Mouse (Mus musculus): ENCODE data around the gene Dock11. TPM values are rescaled to one million over a fixed set of nuclear protein-coding genes. Genes with fewer than 3 reads are reported as not detected.
A peak's percentile ranks its signal among the peaks of the same experiment; 100 is the strongest.

Gene Dock11
- polyA plus RNA-seq, 1 experiment from 2014 or later = 17.6 TPM

- no peak overlapping the region for H3K27ac ChIP-seq (replicated peaks)
- H3K4me2 ChIP-seq (replicated peaks) = no peak overlapping the region
- WGBS = 60% methylated on average over 1 of the region's 1 CpGs
- H3K9ac ChIP-seq (replicated peaks) = no peak overlapping the region
- H3K4me1 ChIP-seq = no peaks in the 10 kb centered on the region
- no peak for ATAC-seq (replicated peaks)
- no peaks in the 10 kb centered on the region for H3K36me3 ChIP-seq
- H3K27me3 ChIP-seq = no peaks in the 10 kb centered on the region
- H3K9me3 ChIP-seq = no peaks in the 10 kb centered on the region
- H3K4me3 ChIP-seq = no peak overlapping the region
Observed at GRCm38 (mm10) chrX:36047451-36047850, 158.8 kb downstream of the Dock11 start.

DNA sequence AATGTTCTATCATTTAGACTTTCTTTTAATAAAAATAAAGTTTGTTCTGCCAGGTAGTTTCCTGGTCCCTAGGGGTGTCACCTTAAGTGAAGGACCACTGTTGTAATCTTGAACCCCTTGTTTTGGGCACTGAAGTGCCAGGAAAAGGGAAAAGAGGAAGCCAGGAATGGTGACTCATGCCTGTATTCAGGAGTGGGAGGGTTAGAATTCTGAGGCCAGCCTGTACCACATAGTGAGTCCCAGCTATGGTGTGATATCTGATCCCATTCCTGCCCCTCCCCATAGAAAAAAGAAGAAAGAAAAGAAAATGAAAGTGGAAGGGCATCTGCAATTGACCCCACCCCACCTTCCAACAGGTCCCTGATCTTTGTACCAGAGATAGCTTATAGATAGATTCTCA lies 161.7 kb downstream of the Dock11 start:
- ATAC-seq (replicated peaks) = no peak
- Histone ChIP-seq H3K27me3 (no peaks in the 10 kb centered on the region), H3K27ac (replicated peaks) (no peak overlapping the region), H3K4me2 (replicated peaks) (no peak overlapping the region), H3K9ac (replicated peaks) (no peak overlapping the region), H3K9me3 (no peaks in the 10 kb centered on the region), H3K4me1 (no peaks in the 10 kb centered on the region), H3K4me3 (no peak overlapping the region), H3K36me3 (peaks cover 4% of the 10 kb centered on the region; the same call in 1 of the 2 replicates)

DNA sequence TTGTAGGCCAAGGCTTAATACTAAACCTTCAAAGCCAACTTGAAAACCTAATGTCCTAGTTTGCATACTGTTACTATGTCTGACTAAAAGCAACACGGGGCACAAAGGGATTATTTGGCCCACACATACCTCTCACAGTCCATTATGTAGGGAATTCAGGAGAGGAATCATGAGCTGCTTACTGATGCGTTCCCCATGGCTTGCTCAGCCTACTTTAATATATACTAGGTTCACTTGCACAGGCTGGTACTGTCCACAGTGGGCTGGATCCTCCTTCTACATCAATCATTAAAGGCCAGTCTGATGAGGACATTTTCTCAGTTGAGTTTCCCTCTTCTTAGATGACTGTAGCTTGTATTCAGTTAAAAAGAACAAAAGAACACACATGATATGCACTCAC lies 185.4 kb downstream of the Dock11 start:
- Histone ChIP-seq H3K4me1 (no peaks in the 10 kb centered on the region), H3K4me2 (replicated peaks) (no peak overlapping the region), H3K9ac (replicated peaks) (no peak overlapping the region), H3K36me3 (no peaks in the 10 kb centered on the region), H3K27ac (replicated peaks) (no peak overlapping the region), H3K27me3 (no peaks in the 10 kb centered on the region), H3K9me3 (no peaks in the 10 kb centered on the region), H3K4me3 (no peak overlapping the region)
- WGBS = 63% methylated on average over 2 of the region's 2 CpGs
- ATAC-seq (replicated peaks) = no peak

GRCm38 (mm10) chrX:36077164-36077563 lies 188.5 kb downstream of the Dock11 start:
- H3K9me3 ChIP-seq = no peaks in the 10 kb centered on the region
- no peak overlapping the region for H3K9ac ChIP-seq (replicated peaks)
- H3K4me3 ChIP-seq = no peak overlapping the region
- WGBS = 71% methylated on average over 4 of the region's 4 CpGs
- H3K36me3 ChIP-seq = no peaks in the 10 kb centered on the region
- H3K4me2 ChIP-seq (replicated peaks) = no peak overlapping the region
- no peaks in the 10 kb centered on the region for H3K27me3 ChIP-seq
- no peak for ATAC-seq (replicated peaks)
- no peak overlapping the region for H3K27ac ChIP-seq (replicated peaks)
- no peaks in the 10 kb centered on the region for H3K4me1 ChIP-seq

GRCm38 (mm10) chrX:36082917-36083316 lies 194.3 kb downstream of the Dock11 start:
- 89% methylated on average over 1 of the region's 1 CpGs for WGBS
- H3K9ac ChIP-seq (replicated peaks) = no peak overlapping the region
- no peaks in the 10 kb centered on the region for H3K9me3 ChIP-seq
- H3K4me1 ChIP-seq = no peaks in the 10 kb centered on the region
- no peaks in the 10 kb centered on the region for H3K27me3 ChIP-seq
- H3K4me3 ChIP-seq = no peak overlapping the region
- no peaks in the 10 kb centered on the region for H3K36me3 ChIP-seq
- no peak overlapping the region for H3K27ac ChIP-seq (replicated peaks)
- H3K4me2 ChIP-seq (replicated peaks) = no peak overlapping the region
- ATAC-seq (replicated peaks) = no peak

DNA sequence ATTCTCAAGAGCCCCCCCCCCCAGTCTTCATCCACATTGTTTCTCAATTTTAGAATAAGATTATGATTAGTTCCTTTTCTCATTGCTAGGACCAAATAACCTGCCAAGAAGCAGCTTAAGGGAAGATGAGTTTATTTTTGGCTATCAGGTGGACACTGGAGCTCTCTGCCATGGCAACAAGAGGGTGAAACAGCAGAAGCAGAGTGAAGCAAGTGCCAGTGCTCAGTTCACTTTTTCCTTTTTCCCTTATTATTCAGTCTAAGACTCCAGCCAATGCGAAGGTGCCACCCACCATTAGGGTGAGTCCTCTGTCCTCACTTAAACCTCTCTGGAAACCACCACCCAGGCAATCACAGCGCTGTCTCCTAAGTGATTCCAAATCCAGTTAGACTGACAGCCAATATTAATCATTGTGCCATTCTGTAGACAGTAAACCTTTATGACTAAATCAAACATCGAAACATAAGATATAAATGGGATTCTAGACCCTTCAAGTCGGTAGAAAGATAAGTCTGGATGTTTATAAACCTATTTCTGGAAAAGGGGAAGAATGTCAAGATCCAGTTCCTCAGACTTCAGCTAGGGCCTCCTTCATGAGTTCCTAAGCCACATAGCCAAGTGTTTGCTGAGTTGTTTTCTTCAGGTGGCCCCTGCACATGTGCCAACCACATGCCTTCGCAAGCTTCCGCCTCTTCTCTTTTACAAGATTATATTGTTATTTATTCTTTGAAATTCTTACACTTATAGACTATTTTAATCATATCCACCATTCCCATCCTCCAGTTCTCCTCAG lies 200.0 kb downstream of the Dock11 start:
- H3K27me3 ChIP-seq = no peaks in the 10 kb centered on the region
- no peaks in the 10 kb centered on the region for H3K36me3 ChIP-seq
- no peaks in the 10 kb centered on the region for H3K9me3 ChIP-seq
- no peak overlapping the region for H3K4me3 ChIP-seq
- WGBS = 89% methylated on average over 6 of the region's 6 CpGs
- H3K27ac ChIP-seq (replicated peaks) = no peak overlapping the region
- H3K4me2 ChIP-seq (replicated peaks) = no peak overlapping the region
- no peaks in the 10 kb centered on the region for H3K4me1 ChIP-seq
- no peak for ATAC-seq (replicated peaks)
- no peak overlapping the region for H3K9ac ChIP-seq (replicated peaks)

GRCm38 (mm10) chrX:36100883-36101282 lies 212.3 kb downstream of the Dock11 start:
- Histone ChIP-seq H3K36me3 (no peaks in the 10 kb centered on the region), H3K4me3 (no peak overlapping the region), H3K4me2 (replicated peaks) (no peak overlapping the region), H3K9me3 (no peaks in the 10 kb centered on the region), H3K27ac (replicated peaks) (no peak overlapping the region), H3K9ac (replicated peaks) (no peak overlapping the region), H3K27me3 (no peaks in the 10 kb centered on the region), H3K4me1 (no peaks in the 10 kb centered on the region)
- ATAC-seq (replicated peaks) = no peak
- WGBS = 79% methylated on average over 1 of the region's 1 CpGs

DNA sequence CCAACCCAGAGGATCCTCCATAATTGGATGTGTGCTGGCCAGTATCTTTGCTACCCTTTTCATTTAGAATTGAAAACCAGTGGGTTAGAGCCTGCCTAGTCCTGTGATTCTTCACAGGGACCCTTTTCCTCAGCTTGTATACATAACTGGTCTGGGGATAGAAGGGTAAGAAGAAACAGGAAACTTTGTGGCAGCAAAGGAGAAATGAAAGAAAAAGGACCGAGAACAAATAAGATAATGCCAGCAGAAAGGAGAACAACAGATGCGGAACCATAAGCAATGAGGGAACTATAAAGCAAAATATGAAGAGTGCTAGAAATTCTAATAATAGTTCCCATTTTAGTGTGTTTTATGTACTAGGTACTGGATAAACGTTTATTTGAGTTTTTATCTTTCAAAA lies 212.7 kb downstream of the Dock11 start:
- Histone ChIP-seq H3K27me3 (no peaks in the 10 kb centered on the region), H3K4me3 (no peak overlapping the region), H3K4me1 (no peaks in the 10 kb centered on the region), H3K9ac (replicated peaks) (no peak overlapping the region), H3K4me2 (replicated peaks) (no peak overlapping the region), H3K36me3 (no peaks in the 10 kb centered on the region), H3K27ac (replicated peaks) (no peak overlapping the region), H3K9me3 (no peaks in the 10 kb centered on the region)
- ATAC-seq (replicated peaks) = no peak
- 81% methylated on average over 3 of the region's 3 CpGs for WGBS

GRCm38 (mm10) chrX:36108601-36109000 lies 220.0 kb downstream of the Dock11 start:
- 36% methylated on average over 3 of the region's 3 CpGs for WGBS
- Histone ChIP-seq H3K4me1 (no peaks in the 10 kb centered on the region), H3K9ac (replicated peaks) (no peak overlapping the region), H3K4me3 (no peak overlapping the region), H3K9me3 (no peaks in the 10 kb centered on the region), H3K27me3 (no peaks in the 10 kb centered on the region; the same call in 1 of the 2 replicates), H3K36me3 (no peaks in the 10 kb centered on the region), H3K4me2 (replicated peaks) (no peak overlapping the region), H3K27ac (replicated peaks) (no peak overlapping the region)
- no peak for ATAC-seq (replicated peaks)

DNA sequence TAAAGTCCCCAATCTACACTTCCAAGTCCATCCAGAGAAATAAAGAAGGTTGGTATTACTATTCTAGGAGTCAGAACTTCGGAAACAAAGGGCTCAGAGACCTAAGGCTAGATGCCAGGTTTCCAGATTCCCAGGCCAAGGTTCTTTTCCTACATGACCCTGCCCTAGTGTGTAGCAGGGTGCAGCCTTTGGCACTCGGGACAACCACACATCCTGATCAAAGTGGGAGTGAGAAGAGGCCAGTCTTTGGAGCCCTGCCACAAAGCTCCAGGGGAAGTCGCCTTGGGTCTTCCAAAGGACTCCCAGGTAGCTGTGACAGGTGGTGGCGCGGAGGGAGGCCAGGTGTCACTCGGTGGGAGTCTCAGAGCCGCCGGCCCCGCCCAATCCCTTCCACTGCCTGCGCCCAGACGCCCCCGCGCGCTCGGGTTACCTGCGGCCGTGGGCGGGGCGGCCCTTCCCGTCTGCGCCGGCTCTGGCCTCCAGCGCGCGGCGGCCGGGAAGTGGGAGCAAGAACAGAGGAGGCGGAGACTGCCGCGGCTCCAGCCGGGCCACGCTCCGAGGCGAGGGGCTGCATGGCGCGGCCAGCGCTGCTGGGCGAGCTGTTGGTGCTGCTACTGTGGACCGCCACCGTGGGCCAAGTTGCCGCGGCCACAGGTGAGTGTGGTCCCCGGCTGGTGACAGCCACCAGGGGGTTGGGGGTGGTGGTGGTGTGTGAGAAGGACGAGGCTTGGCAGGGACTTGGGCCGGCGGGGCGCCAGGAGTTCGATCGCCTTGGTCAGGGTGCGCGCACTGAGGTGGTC lies 223.2 kb downstream of the Dock11 start, which contains the start of gene Il13ra1:
Gene Il13ra1, plus strand, starts transcription at position 489 of the 800 bp plus-strand sequence.
- ATAC-seq (replicated peaks) = peak; percentile 60; the same call in 1 of the 2 replicates
- H3K4me3 ChIP-seq = peak within 1 kb of the TSS; percentile 47
- no peaks in the 10 kb centered on the region for H3K4me1 ChIP-seq
- H3K9me3 ChIP-seq = no peaks in the 10 kb centered on the region
- peak within 1 kb of the TSS; percentile 82 for H3K4me2 ChIP-seq (replicated peaks)
- H3K27me3 ChIP-seq = no peaks in the 10 kb centered on the region; the same call in 1 of the 2 replicates
- 22% methylated on average over 46 of the region's 51 CpGs for WGBS
- peak within 1 kb of the TSS; percentile 53 for H3K9ac ChIP-seq (replicated peaks)
- no peaks in the 10 kb centered on the region for H3K36me3 ChIP-seq
- no peak within 1 kb of the TSS for H3K27ac ChIP-seq (replicated peaks)

- WGBS = 31% methylated on average over 9 of the region's 9 CpGs
- no peak overlapping the region for H3K27ac ChIP-seq (replicated peaks)
- H3K4me3 ChIP-seq = peak overlapping the region; percentile 47
- H3K4me2 ChIP-seq (replicated peaks) = peak overlapping the region; percentile 82
- H3K9me3 ChIP-seq = no peaks in the 10 kb centered on the region
- H3K36me3 ChIP-seq = no peaks in the 10 kb centered on the region
- H3K9ac ChIP-seq (replicated peaks) = 0 out of 2 replicates have a peak overlapping the region, but pooled peaks have one; percentile 53
- no peak for ATAC-seq (replicated peaks)
- no peaks in the 10 kb centered on the region; the same call in 1 of the 2 replicates for H3K27me3 ChIP-seq
- H3K4me1 ChIP-seq = no peaks in the 10 kb centered on the region
Observed at GRCm38 (mm10) chrX:36112422-36112750, 223.8 kb downstream of the Dock11 start.

- no peak for ATAC-seq (replicated peaks)
- Histone ChIP-seq H3K27me3 (no peaks in the 10 kb centered on the region; the same call in 1 of the 2 replicates), H3K27ac (replicated peaks) (no peak overlapping the region), H3K36me3 (no peaks in the 10 kb centered on the region), H3K9ac (replicated peaks) (no peak overlapping the region), H3K4me3 (no peak overlapping the region), H3K9me3 (no peaks in the 10 kb centered on the region), H3K4me2 (replicated peaks) (no peak overlapping the region), H3K4me1 (no peaks in the 10 kb centered on the region)
- WGBS = 90% methylated on average over 4 of the region's 4 CpGs
Observed at GRCm38 (mm10) chrX:36115171-36115570, 226.5 kb downstream of the Dock11 start.
